Mouse (Mus musculus): ENCODE data around the gene Jag2.

Jag2 gene

GRCm38 (mm10) chr12:112929562-112930352 is at the start of gene Jag2:
Gene Jag2 (minus strand): TSS chr12:112929776.
- no peak for DNase-seq (ENCODE audit: low spot score)

GRCm38 (mm10) chr12:112977156-112977555 is 47.6 kb upstream of the Jag2 start:
- no peak for DNase-seq (ENCODE audit: low spot score)

GRCm38 (mm10) chr12:112976371-112977073 is 46.9 kb upstream of the Jag2 start, which contains the start of gene Btbd6:
Gene Btbd6 (plus strand): TSS chr12:112976482.
- DNase-seq (ENCODE audit: low spot score), result peak; percentile 96

GRCm38 (mm10) chr12:112974736-112975135 is 45.2 kb upstream of the Jag2 start:
- no peak for DNase-seq (ENCODE audit: low spot score)

GRCm38 (mm10) chr12:112969616-112970015 is 40.0 kb upstream of the Jag2 start:
- DNase-seq (ENCODE audit: low spot score), result no peak

- no peak for DNase-seq (ENCODE audit: low spot score)
Measured at GRCm38 (mm10) chr12:112968943-112969342, 39.4 kb upstream of the Jag2 start.

GRCm38 (mm10) chr12:112965783-112966182 is 36.2 kb upstream of the Jag2 start:
- DNase-seq (ENCODE audit: low spot score), result no peak

GRCm38 (mm10) chr12:112961872-112962271 is 32.3 kb upstream of the Jag2 start:
- no peak for DNase-seq (ENCODE audit: low spot score)

GRCm38 (mm10) chr12:112961428-112961827 is 31.9 kb upstream of the Jag2 start:
- DNase-seq (ENCODE audit: low spot score), result no peak

- DNase-seq (ENCODE audit: low spot score), result peak; percentile 64
Measured at GRCm38 (mm10) chr12:112959421-112959820, 29.8 kb upstream of the Jag2 start.

- peak; percentile 57 for DNase-seq (ENCODE audit: low spot score)
Measured at GRCm38 (mm10) chr12:112958303-112958702, 28.7 kb upstream of the Jag2 start.

GRCm38 (mm10) chr12:112955800-112956199 is 26.2 kb upstream of the Jag2 start:
- DNase-seq (ENCODE audit: low spot score), result peak; percentile 72

GRCm38 (mm10) chr12:112952926-112953565 is 23.5 kb upstream of the Jag2 start:
- no peak for DNase-seq (ENCODE audit: low spot score)

- DNase-seq (ENCODE audit: low spot score), result no peak
Measured at GRCm38 (mm10) chr12:112952433-112952832, 22.9 kb upstream of the Jag2 start.

- DNase-seq (ENCODE audit: low spot score), result no peak
Measured at GRCm38 (mm10) chr12:112951150-112951842, 21.7 kb upstream of the Jag2 start.

GRCm38 (mm10) chr12:112950761-112951129 is 21.2 kb upstream of the Jag2 start:
- no peak for DNase-seq (ENCODE audit: low spot score)

GRCm38 (mm10) chr12:112950040-112950760 is 20.6 kb upstream of the Jag2 start:
- peak; percentile 79 for DNase-seq (ENCODE audit: low spot score)

GRCm38 (mm10) chr12:112947307-112947706 is 17.7 kb upstream of the Jag2 start:
- peak; percentile 49 for DNase-seq (ENCODE audit: low spot score)

GRCm38 (mm10) chr12:112943669-112944068 is 14.1 kb upstream of the Jag2 start:
- no peak for DNase-seq (ENCODE audit: low spot score)

GRCm38 (mm10) chr12:112941776-112942713 is 12.5 kb upstream of the Jag2 start, which contains the start of gene Nudt14:
Gene Nudt14 (minus strand): TSS chr12:112942124.
- peak; percentile 67 for DNase-seq (ENCODE audit: low spot score)

Data from T-cell, adult 2 months (primary cell).